Mouse (Mus musculus) spleen, adult 18-20 months (tissue): ENCODE results near the gene Thada.
"Not testable (repeated sequence)": the region's sequence is repeated elsewhere in the genome, so short reads cannot be mapped to it uniquely, and the experiment has no call there.

ENCODE experiments used
- DNase-seq, 2 experiments: peaks; one replicate each; pipeline ENCODE4 v3.0.0; 2022; ENCODE audit warnings: mixed read lengths in 2 of 2

Thada gene

DNA sequence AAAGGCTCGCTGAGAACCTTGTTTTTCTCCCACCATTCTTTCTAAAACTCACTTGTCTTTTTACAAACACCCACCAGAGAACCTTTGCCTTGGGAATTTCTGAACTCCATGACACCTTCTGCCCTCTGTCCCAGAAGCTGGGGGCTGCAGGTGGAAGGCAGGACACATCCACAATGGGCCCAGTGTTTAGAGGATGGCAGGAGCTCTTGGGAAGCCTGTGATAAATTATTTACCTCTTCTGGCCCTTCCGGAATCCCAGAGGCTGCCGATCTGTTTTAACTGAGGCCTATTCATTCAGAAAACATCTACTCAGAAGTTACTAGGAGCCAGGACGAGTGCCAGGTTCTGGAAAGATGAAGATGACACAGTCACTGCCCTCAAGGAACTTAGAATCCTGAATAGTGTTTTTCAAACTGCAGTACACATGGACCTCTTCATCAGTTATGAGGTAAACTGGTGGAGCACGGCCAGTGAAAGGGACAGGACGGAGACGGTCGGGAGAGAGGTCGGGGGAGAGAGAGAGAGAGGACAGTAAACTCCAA lies 209.7 kb downstream of the Thada start:
- no peak for DNase-seq

DNA sequence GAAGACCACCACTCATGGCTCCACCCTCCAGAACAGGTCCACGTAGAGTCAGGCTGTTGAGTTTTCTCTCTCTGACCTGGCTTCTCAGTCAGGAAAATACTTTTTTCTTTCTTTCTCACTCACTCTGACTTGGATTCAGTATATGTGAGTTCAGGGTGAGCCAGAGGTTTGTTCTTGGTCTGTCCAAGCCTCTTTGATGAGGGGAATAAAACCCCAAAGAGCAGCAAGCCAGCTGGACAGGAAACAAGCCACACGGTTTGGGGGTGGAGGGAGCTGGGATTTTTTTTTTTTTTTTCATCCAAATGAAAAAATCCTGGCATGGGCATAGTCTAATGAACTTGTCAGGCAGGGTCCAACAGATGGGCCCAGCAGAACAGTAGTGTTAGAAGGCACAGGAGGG lies 210.2 kb downstream of the Thada start:
- no peak for DNase-seq

DNA sequence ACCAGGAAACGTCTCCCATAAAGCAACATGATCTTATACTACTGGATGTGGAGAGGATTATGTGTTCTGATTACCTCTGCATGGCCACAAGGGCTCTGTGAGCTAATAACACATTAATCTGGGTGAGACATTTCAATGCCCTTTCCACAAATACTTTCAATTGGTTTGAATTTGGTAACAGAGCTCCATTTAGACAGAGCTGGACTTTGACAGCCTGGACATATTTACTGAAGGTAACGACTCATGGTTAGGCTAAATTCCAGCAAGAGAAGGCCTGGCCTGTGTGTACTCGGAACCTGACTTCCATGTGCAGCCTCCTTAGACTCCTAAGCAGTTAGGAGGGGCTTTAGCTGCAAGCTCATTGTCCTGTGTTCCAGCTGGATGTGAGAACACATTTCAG lies 214.6 kb downstream of the Thada start:
- no peak for DNase-seq

DNA sequence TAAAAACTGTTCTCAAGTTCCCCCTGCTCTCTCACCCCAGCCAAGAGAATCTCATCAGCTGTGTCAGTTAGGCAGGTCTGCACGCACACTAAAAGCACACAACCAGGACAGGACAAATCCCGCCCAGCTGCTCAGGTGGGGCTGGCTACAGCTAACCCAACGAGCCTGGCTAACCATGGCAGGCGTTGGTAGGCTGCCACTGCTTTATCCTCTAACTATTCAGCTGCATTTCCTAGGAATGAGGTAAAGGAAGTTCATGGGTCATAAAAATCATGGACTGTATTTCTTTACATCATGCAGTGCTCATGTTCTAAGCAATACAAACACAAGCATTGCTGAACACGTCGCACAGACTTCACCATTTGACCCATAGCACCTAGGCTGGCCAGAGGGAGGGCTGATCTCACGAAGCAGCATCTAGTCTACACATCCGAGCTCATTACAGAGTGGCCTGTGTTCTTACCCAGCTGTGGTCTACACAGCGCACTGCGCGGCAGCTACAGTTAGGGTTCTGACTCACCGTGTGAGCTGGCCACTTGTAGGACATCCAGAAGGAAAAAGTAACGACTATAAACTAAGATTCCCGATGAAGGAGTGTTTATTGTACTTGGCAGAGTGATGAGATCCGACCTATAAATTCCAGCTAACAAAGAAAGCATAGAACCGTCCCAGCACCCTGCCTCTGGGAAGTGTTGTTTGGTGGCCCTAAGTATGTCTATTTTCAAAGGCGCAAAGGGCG lies 221.7 kb downstream of the Thada start:
- no peak for DNase-seq

DNA sequence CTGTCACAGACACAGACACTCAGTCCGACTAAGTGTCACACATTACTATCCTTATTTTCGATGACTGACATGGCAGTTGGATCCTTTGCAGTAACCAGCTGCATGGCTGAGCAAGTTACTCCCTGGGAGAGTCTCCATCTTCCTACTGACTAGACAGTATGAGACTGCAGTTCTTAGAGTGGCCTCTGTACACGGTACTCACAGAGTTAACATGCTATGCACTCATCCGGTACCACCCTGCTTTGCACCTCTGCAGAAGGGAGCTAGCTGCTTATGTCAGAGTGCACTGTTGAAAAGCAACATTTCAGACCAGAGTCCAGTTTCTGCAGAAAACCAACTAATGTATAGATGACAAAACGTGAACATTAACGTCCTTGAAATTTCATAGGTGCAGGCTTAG lies 222.2 kb downstream of the Thada start:
- DNase-seq, result no peak

DNA sequence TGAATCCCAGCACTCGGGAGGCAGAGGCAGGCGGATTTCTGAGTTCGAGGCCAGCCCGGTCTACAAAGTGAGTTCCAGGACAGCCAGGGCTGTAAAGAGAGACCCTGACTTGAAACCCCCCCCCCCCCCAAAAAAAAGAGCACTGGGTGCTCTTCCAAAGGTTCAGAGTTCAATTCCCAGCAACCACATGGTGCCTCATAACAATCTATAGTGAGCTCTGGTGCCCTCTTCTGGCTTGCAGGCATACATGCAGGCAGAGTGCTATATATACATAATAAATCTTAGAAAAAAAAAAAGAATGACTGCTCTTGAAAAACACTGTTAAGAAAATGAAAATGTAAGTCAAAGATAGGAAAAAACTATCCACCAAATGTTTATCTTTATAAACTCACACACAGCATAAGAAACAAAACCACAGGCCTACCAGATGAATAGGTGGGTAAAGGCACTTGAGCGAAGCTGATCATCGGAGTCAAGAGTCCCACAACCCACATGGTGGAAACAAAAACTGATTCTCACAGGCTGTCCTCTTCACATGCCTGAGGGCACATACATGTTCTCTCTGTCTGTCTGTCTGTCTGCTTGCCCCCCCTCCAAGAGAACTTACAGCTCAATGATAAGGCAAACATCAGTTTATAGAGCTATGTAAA lies 224.6 kb downstream of the Thada start:
- DNase-seq, result no peak

DNA sequence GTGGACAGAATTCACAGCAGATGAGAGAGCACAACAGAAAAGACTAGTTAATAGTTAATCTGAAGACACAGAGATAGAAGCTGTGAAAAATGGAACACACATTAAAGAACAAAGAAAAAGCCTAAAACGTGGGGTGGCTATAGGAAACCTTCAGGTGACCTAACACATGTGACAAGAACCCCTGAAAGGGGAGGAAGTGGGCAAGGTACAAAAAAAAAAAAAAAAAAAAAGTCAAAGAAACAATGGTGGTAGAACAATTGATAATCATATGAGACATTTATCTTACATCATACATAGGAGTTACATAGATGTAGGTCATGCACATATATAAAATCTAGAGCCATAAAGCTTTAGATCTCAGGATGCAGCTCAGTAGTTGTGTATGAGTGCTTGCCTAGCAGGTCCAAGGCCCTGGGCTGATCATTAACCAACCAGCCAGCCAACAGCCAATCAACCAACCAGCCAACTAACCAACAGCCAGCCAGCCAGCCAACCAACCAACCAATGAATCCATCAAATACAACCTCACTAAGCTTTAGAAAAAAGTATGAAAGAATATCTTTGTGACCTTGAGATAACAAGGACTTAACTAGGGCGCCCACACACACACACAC lies 226.2 kb downstream of the Thada start:
- DNase-seq, result no peak

DNA sequence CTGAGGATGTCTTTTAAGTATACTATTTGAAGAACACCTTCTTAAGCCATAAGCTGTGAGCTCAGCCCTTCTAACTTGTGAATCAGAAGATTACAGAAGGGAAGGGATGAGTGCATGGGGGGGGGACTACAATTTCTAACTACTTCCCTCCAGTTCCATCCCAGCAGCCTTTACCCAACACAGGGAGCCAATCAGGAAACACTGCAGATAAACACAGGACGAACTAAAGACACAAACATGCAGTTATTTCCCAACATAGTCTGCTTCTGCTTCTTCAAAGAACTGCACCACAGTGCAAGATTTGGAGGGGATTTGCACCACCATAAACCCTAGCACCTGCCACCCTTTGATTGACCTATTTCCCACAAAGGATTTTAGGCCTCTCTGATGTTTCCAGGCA lies 227.8 kb downstream of the Thada start:
- no peak for DNase-seq

DNA sequence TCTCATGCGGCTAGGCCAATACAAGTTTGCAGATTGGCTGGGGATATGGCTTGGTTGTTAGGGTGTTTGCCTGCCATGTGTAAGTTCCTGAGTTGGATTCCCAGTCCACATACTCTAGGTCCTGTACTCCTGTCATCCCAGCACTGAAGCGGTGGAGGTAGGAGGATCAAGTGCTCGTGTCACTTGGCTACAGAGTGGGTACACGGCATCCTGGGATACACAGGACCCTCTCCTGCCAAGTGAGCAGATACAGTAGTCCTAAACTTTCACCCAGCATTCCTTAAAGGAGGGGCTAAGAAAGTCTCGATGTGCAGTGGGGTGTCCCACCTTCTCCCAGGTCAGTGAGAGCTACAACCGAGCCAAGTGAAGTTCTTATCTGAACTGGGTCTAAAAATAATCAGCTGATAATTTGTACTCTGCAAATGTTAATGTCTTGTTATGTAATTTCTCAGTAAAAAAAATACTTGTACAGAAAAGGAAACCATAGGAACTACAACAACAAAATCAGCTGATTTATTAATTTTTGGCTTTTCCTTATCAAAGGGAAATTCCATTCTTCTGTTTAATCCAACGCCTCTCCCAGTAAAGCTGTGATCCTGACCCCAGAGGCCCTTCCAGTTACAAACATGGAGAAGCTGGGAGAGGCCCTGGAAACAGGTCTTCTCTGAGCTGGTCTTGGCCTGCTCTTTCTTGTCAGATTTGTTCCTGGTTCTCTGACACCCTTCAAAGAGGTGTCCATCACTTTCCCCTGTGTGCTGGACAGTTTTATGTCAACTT lies 229.0 kb downstream of the Thada start:
- DNase-seq, result no peak

DNA sequence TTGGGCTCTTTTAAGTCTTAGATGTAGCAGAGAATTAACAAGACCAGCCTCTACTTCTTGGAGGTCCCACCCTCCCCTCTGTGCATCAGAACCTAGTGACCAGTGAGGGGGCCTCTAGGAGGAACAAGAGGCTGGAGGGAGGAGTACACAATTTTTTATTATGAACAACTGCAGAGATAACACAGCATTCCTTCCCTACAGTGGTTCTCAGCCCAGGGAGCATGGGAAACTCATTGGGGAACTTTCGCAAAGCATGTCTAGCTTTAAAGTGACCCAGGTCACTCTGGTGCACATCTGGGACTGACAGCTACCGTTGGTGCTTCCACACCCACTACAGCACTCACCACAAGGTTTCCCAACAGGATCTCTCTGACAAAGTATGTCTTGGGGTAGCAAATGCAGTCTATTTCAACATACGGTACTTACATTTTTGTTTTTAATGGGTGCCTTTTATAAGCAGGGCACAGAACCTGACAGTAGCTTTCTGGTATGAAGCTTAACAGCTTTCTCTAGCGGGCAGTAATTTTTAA lies 230.5 kb downstream of the Thada start:
- DNase-seq, result no peak

DNA sequence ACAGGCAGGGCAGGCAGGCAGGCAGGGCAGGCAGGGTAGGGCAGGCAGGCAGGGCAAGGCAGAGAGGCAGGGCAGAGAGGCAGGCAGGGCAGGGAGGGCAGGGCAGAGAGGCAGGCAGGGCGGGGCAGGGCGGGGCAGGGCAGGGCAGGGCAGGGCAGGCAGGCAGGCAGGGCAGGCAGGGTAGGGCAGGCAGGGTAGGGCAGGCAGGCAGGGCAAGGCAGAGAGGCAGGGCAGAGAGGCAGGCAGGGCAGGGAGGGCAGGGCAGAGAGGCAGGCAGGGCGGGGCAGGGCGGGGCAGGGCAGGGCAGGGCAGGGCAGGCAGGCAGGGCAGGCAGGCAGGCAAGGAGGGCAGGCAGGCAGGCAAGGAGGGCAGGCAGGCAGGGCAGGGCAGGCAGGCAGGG lies 231.2 kb downstream of the Thada start:
- not testable (repeated sequence) for DNase-seq

DNA sequence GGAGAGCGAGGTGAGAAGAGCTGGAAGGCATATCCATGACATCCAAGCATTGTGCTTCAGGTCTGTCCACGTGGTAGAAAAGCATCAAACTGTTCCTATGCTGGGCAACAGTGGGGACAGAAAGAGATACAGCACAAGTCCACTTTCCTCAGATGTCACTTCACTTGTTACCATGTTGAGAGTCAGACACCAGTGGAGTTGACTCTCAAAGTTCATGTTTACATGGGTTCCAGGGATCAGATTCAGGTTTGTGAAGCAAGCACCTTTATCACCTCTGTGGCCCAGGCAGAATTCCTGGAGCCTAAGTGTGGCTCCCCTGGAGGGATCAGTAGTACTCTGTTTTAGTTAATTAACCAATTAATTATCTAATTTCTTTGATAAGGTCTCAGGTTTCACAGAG lies 232.2 kb downstream of the Thada start:
- DNase-seq, result no peak

DNA sequence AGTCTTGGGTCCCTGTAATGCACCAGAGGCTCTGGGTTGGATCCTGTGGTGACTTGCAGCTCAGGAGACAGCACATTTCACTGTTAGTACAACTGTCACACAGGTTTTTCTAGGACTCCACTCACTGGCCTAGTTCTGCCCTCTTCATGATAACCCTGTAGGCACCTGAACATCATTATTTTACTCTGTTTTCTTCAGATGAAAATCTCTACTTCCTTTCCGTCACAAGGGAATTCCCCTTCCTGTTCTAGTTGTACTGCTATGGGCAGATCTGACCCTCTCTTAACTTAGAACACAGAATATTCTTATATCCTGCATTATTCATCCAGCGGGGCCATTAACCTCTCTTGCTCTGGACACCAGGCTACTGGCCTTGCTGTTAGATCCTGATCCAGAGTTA lies 234.6 kb downstream of the Thada start:
- no peak for DNase-seq

DNA sequence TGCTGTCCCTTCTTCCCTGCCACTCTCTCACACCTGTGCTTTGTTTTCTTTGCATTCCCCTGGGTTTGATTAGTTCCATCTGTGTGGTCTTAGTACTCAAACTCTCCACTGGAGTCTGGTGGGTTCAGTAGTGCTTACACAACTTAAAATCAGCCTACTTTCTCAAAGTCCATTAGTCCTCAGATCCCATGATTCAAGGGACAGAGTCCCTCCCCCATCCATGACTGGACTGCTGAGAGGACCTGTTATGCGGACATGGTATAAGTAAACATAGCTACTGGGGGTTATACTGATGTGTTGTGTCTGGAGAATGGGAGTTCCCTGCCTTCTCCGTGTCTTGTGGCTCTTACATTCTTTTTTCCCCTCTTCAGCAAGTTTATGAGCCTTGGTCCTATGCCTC lies 237.8 kb downstream of the Thada start:
- DNase-seq, result no peak

DNA sequence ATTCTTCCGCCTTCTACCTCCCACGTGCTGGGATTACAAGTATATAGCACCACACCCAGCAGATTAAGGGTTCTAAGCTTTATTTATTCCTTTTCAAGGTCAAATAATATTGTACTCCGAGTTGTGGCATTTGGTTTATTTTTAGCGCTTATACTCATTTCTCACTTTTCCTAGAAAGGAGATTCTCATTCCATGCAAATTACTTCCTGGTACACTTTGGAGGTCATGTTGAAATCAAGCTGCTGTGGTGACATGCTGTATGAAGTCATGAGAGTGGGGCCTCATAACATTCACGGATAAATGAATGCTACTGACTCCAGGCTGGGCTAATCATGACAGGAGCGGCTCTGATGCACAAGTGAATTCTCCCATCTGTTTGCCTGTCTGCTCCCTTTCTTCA lies 239.3 kb downstream of the Thada start:
- DNase-seq, result no peak

DNA sequence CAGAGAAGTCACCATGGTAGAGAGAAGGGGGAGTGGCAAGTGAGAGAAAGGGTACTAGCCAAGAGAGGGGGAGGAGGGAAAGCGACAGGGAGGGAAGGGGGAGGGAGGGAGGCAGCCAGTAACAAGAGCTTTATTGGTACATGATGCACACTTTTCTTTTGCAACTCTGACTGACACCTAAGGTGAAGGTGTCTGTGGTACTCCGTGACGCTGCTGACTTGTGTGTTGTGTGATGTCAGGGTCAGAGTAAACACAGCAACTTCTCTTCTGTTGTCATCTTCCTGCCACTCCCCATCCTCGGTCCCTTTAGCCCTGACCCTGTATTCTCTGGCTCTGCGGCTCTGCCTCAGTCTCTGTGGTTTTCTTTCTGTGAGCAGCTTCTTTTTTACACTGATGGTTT lies 239.8 kb downstream of the Thada start:
- DNase-seq, result no peak

DNA sequence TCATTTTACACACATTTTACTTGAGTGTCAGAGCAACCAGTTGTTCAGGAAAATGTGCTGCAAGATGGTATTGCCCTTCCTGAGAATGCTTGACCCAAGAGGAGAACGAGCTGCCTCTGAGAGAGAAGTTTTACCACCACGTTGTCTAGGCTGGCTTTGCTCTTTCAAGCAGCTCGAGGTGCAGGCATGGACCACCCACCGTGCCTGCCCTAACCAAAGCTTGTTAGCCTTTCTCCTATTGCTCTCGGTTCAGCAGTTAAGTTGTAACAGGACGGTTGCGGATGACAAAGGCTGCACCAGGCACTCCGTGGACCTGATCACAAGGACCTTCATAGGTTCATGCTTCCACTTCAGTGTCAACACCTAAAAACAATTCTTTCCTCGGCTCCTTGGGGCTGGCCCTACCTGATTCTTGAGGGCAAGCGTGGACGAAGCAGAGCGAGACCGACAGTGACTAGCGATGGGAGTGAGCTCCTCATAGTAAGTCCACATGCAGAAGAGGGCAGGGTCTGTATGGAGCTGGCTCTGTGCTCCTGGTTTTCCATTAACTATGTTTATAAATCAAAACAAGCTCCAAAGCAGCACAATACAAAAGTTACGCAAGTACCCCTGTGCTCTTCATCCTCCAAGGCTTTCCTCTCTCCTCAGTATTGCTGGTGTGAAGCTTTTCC lies 241.7 kb downstream of the Thada start:
- no peak for DNase-seq

DNA sequence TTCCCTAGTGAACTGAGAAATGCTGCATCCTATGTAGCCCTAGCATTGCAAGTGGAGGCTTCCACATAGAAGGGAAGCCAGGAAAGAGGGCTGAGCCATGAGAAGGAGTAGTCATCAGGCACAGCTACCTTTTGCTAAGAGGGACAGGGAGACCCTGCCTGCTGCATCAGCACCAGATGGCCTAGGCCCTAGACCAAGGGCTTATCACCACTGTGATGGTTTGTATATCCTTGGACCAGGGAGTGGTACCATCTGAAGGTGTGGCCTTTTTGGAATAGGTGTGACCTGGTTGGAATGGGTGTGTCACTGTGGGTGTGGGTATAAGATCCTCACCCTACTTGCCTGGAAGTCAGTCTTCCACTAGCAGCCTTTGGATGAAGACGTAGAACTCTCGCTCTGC lies 247.2 kb downstream of the Thada start:
- DNase-seq, result not testable (repeated sequence)

DNA sequence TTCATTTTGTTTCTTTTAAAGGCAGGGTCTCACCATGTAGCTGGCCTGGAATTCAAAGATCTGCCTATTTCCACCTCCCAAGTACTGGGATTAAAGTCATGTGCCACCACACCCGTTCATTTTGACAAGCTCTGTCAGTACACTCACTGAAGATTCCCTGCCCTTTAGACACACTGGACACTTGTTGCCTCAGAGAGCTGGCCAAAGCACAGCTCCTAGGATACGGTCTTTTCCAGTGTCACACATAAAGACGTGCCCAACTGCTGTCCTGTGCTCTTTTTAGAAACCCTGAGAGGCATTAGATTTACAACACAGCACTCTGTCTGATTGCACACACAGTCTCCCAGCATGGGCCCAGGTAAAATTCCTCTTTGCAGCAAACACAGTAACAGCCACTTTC lies 248.3 kb downstream of the Thada start:
- no peak for DNase-seq

DNA sequence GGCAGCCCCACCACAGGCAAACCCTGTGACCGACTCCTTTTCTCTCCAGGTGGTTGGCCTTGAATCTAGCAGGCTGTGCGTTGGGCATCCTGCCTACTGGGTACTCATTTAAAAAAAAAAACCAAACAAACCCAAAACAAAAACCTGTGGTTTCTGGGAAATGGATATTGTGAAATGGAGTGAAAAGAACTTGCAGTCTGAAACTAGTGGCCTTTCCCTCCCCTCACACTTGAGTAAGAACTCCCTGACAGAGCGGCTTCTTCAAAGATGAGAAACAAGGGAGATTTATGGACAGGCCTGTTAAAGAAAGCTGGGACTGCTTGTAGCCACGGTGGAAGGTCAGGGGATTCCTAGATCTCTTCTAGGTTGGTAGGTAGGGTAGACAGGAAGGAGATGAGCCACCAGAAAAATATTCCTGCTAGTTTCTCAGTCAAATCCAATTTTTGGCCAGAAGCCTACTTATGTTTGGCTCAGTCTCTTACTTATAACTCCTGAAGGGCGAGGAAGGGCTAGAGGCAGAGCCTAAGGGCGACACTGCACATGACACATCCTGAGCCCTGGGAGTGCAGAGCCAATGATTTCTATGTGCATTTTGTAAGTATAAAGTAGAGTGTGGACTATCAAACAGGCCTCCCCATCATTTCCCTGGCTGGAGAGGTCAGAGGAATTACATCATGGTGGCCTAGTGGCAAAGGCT lies 250.6 kb downstream of the Thada start:
- DNase-seq, result no peak

DNA sequence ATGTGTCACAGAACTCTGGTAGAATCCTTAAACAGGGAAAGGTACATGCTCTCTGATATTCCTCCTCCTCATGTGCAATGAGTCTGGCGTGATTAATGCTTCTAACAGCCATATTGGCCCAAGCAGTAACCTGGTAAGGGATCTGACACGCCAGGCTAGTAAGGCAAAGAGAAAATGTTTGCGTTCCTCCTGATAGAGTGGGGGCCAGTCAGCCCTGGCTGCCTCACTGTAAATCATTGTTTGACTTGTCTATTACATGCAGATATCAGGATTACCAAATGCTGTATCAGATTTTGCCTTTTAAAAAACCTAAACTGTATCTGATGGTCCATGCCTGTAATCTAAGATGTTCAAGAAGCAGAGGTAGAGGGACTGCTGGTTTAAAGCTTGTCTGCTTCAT lies 252.5 kb downstream of the Thada start:
- no peak for DNase-seq

DNA sequence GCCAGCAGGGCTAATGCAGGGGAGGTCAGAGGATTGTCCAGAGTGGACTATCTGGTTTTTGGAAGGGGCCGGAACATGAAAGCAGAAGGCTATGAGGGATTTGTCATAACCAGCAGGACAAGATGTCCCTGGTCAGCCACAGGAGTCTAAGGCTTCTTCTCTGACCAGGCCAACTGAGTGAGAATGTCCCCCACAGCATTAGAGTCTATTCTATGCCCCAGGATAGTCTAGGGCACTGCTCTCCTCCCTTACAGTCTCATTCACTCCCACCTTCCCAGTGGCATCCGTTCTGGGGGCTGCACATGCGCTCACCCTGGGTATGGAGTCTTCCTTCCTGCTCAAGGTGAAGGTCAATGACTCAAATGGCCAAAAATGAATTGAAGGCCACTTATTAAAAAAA lies 258.4 kb downstream of the Thada start:
- no peak for DNase-seq
